Mouse (Mus musculus) E14TG2a.4 (cell line): Measurements from ENCODE around the gene Rab5b.

ENCODE experiments used
- CTCF ChIP-seq: conservative IDR thresholded peaks from 2 replicates; pipeline ENCODE4 v1.5.1; 2014; ENCODE audit warnings: low read length
- NANOG ChIP-seq: IDR thresholded peaks from 2 replicates; pipeline ENCODE4 v1.6.1; 2014; ENCODE audit warnings: borderline replicate concordance, low read length, mixed read lengths
- POU5F1 ChIP-seq: IDR thresholded peaks from 2 replicates; pipeline ENCODE4 v1.6.1; 2014; ENCODE audit warnings: low read length, borderline replicate concordance

DNA sequence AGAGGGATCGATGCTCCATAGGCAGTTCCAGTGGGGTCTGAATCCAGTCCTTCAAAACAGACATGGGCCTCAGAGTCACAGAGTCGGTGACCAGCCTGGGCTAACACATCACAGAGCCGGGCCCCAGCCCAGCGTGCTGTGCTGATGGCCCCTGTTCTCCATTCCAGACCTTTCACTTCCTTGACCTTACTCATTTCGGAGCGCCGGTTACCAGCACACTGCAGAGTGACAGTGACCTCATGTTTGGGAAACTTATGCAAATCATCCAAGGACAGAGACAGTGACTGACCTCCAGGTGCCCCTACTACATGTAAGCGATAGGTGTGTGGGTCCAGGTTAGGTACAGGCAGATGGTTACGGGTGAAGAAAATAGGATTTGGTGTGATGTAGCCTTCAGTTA lies 24.9 kb downstream of the Rab5b start:
- TF ChIP-seq CTCF (no peak), POU5F1 (no peak), NANOG (no peak)
